Mouse (Mus musculus) MEL-GATA-1-ER (cell line): Measurements from ENCODE around the gene Exoc1.

ENCODE experiments used
- DNase-seq: peaks from one replicate; pipeline ENCODE4 v3.0.0-alpha.2; 2012; ENCODE audit warnings: low read depth; ENCODE audit errors: extremely low read depth

Gene Exoc1

GRCm38 (mm10) chr5:76609702-76610370 is 80.7 kb downstream of the Exoc1 start:
- no peak for DNase-seq

GRCm38 (mm10) chr5:76612867-76613499 is 83.9 kb downstream of the Exoc1 start:
- DNase-seq: no peak

GRCm38 (mm10) chr5:76615276-76615675 is 86.2 kb downstream of the Exoc1 start:
- DNase-seq: no peak

GRCm38 (mm10) chr5:76616196-76616747 is 87.2 kb downstream of the Exoc1 start:
- no peak for DNase-seq

- DNase-seq: no peak
Observed at GRCm38 (mm10) chr5:76618750-76619149, 89.6 kb downstream of the Exoc1 start.
